Mouse (Mus musculus) embryonic facial prominence, embryonic 10.5 days (tissue): ENCODE data around the gene Nfe2l3. TPM values are rescaled to one million over a fixed set of nuclear protein-coding genes. Genes with fewer than 3 reads are reported as not detected.

Source experiments
- DNase-seq: peaks from one replicate; pipeline ENCODE4 v3.0.0-alpha.2; 2017; ENCODE audit warnings: low spot score
- H3K27ac ChIP-seq: fragments of 300-500 bp; sonication (generic); replicated peaks from 2 replicates; pipeline ENCODE4 v1.5.1; 2016; ENCODE audit warnings: mild to moderate bottlenecking
- H3K27me3 ChIP-seq: fragments of 300-500 bp; sonication (generic); replicated peaks from 2 replicates; pipeline ENCODE4 v1.6.1; 2016; ENCODE audit warnings: low read depth, mild to moderate bottlenecking; ENCODE audit not compliant: poor library complexity, severe bottlenecking
- H3K36me3 ChIP-seq: fragments of 300-500 bp; sonication (generic); replicated peaks from 2 replicates; pipeline ENCODE4 v1.6.1; 2016; ENCODE audit warnings: mild to moderate bottlenecking, moderate library complexity
- H3K4me1 ChIP-seq: fragments of 300-500 bp; sonication (generic); 2 replicates; pipeline ENCODE4 v1.6.1; 2016
- H3K4me3 ChIP-seq: fragments of 300-500 bp; sonication (generic); 2 replicates; pipeline ENCODE4 v1.5.1; 2016; ENCODE audit warnings: mild to moderate bottlenecking, moderate library complexity
- H3K9me3 ChIP-seq: fragments of 300-500 bp; sonication (generic); 2 replicates; pipeline ENCODE4 v1.6.1; 2016; ENCODE audit warnings: mild to moderate bottlenecking
- whole genome bisulfite sequencing: fragments of 180-500 bp; shearing (Covaris S2); methylation state at CpG from one replicate; pipeline ENCODE4 v1.1.7; 2016; 5-methylcytosine and 5-hydroxymethylcytosine counted together
- polyA plus RNA-seq: library from polyadenylated mRNA; unstranded; fragments of >200 nt; fragmentation: Nextera tagmentation; extraction: Ambion mirVana; gene quantifications from 2 replicates; pipeline ENCODE4 v1.2.1, GENCODE M21; 2016

Gene Nfe2l3
- polyA plus RNA-seq, 1 experiment from 2014 or later = 1.3 TPM

DNA sequence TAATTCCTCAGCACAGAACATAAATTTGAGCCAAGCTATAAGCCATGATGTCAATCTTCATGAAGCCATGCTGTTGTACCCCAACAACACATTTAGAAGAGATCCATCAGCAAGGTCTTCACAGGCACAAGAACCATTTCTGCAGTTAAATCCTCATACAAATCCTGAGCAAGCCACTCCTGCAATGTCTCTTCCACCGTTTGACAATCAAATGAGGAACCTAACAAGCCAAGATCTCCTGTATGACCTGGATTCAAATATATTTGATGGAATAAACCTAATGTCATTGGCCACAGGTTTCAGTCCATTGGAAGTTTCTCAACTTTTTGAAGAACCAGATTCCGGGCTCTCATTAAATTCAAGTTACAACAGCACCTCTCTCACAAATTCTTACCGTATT is 24.8 kb downstream of the Nfe2l3 start:
- H3K27me3 ChIP-seq = no peaks in the 10 kb centered on the region
- WGBS = 88% methylated on average over 3 of the region's 3 CpGs
- no peak for DNase-seq
- peaks cover 10% of the 10 kb centered on the region; the same call in 1 of the 2 replicates for H3K4me1 ChIP-seq
- H3K9me3 ChIP-seq = no peaks in the 10 kb centered on the region
- H3K4me3 ChIP-seq = no peak overlapping the region
- H3K27ac ChIP-seq = no peak overlapping the region
- peaks cover 49% of the 10 kb centered on the region for H3K36me3 ChIP-seq

DNA sequence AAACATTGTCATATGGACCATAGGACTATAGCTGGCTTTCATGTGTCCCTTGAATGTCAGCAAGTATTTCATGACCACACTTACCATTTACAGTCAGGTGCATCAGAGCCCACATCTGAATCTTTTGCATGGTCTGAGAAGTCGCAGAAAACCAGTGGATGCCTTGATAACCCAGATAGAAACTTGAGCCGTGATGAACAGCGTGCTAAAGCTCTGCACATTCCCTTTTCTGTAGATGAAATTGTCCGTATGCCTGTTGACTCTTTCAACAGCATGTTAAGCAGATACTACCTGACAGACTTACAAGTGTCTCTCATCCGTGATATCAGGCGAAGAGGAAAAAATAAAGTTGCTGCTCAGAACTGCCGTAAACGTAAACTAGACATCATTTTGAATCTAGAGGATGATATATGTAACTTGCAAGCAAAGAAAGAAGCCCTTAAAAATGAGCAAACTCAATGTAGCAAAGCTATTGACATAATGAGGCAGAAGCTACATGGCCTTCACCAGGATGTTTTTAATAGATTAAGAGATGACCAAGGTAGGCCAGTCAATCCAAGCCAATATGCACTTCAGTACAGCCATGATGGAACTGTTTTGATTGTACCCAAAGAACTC is 25.4 kb downstream of the Nfe2l3 start:
- H3K4me1 ChIP-seq = peaks cover 8% of the 10 kb centered on the region; the same call in 1 of the 2 replicates
- 86% methylated on average over 8 of the region's 8 CpGs for WGBS
- H3K4me3 ChIP-seq = no peak overlapping the region
- H3K36me3 ChIP-seq = peaks cover 55% of the 10 kb centered on the region
- no peak for DNase-seq
- H3K27ac ChIP-seq = no peak overlapping the region
- no peaks in the 10 kb centered on the region for H3K9me3 ChIP-seq
- no peaks in the 10 kb centered on the region for H3K27me3 ChIP-seq

DNA sequence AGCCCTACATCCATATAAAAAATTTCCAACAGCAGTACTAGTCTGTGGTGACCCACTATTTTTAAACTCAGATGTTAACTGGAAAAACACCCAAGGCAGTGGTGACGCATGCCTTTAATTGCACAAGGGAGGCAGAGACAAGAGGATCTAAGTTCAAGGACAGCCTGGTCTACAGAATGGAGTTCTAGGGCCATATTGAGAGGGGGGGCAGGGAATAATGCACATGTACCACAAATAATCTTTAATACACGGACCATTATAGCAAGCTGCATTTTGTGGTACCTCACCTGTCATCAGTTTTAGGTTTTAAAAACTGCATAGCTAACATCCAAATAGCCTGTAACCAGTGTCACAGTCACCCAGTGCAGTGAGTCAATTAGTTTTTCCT is 26.4 kb downstream of the Nfe2l3 start:
- WGBS = 43% methylated on average over 2 of the region's 2 CpGs
- H3K4me1 ChIP-seq = no peaks in the 10 kb centered on the region
- H3K9me3 ChIP-seq = no peaks in the 10 kb centered on the region
- H3K4me3 ChIP-seq = no peak overlapping the region
- H3K27ac ChIP-seq = no peak overlapping the region
- DNase-seq = no peak
- peaks cover 65% of the 10 kb centered on the region for H3K36me3 ChIP-seq
- H3K27me3 ChIP-seq = no peaks in the 10 kb centered on the region

DNA sequence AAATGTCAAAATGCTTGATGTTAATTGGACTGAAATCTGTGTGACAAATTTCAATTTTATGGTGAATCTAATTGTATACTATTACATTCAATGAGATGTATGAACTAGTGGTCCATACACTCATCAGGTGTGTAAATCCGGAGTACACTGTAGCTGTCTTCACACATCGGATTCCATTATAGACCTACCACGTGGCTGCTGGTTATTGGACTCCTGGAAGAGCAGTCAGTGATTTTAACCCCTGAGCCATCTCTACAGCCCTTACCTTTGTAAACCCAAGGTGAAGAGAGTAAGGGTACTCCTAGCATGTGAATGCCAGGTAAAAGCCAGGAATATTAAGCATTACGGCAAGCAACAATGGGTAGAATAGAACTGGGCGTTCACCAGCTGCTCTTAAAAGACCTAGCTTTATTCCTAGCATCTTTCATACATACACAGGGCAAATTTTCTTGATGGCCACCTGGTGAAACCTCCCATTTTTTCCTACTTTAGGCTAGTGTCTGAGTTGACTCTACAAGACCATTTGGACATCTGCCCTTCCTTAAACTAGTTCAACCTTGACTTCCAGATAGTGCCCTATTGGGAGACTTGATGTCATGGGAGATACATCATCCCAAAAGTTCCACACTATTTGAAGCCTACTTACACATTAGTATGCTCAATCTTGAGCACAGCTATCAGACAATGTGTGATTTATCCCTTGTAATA is 27.0 kb downstream of the Nfe2l3 start:
- no peaks in the 10 kb centered on the region for H3K27me3 ChIP-seq
- no peak overlapping the region for H3K27ac ChIP-seq
- DNase-seq = no peak
- H3K4me3 ChIP-seq = no peak overlapping the region
- no peaks in the 10 kb centered on the region for H3K4me1 ChIP-seq
- H3K9me3 ChIP-seq = no peaks in the 10 kb centered on the region
- WGBS = 43% methylated on average over 5 of the region's 5 CpGs
- peaks cover 71% of the 10 kb centered on the region for H3K36me3 ChIP-seq

DNA sequence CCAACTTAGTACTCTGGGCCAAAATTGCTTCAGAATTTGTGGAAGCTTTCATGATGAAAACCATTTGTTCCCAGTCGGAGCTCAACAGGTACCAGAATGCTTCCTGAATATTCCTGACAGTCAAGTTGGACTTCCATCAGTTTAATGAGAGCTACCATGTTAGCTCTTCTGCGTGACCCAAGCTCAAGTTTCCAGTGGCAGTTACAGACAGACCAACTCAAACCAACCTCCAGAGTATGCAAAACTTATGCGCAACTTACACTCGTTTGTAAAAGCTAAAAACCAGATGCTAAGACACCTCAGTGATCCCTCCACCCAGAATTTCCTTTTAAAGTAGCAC is 27.5 kb downstream of the Nfe2l3 start:
- peaks cover 76% of the 10 kb centered on the region for H3K36me3 ChIP-seq
- 77% methylated on average over 4 of the region's 4 CpGs for WGBS
- H3K4me3 ChIP-seq = no peak overlapping the region
- H3K27ac ChIP-seq = no peak overlapping the region
- H3K4me1 ChIP-seq = no peaks in the 10 kb centered on the region
- DNase-seq = no peak
- H3K27me3 ChIP-seq = no peaks in the 10 kb centered on the region
- H3K9me3 ChIP-seq = no peaks in the 10 kb centered on the region

DNA sequence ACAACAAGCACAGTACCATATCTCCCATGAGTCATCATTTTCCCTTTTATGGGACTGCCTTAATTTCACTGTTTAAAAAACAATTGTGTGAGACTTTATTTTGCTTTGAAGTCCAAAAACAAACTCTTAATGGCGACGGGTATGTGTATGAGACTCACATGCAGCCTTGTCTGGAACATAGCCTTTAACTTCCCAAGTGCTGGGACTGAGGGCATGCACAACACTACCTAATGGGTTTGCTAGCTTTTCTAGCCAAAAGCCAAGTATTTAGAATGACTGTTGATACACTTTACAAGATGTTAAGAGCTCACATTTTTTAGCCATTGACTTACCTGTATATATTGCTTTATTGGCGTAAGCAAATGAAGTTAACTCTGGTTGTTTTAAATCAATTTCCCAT is 27.9 kb downstream of the Nfe2l3 start:
- H3K27ac ChIP-seq = no peak overlapping the region
- peaks cover under 1% of the 10 kb centered on the region for H3K4me1 ChIP-seq
- no peak for DNase-seq
- 81% methylated on average over 3 of the region's 3 CpGs for WGBS
- H3K9me3 ChIP-seq = no peaks in the 10 kb centered on the region
- no peak overlapping the region for H3K4me3 ChIP-seq
- H3K27me3 ChIP-seq = no peaks in the 10 kb centered on the region
- peaks cover 80% of the 10 kb centered on the region for H3K36me3 ChIP-seq

DNA sequence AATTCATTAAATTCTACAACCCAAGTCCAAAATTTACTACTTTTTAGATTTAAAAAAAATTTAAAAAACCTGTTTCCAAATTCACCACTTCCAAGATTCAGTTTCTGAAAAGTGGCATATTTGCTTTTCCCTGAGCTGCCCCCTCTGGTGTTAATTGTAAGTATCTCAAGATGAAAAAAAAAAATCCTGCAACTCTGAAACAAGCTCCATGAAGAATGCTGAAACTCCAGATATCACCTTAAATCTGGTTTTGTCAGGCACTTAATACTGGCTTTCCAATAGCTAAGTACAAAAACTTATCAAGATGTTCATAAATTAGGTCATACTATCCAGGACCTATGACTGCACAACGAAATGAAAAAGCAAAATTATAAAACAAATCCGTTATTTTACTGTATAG is 35.2 kb downstream of the Nfe2l3 start:
- DNase-seq = no peak
- whole genome bisulfite sequencing = 4% methylated on average over 2 of the region's 2 CpGs
- no peaks in the 10 kb centered on the region for H3K9me3 ChIP-seq
- H3K36me3 ChIP-seq = peaks cover 65% of the 10 kb centered on the region
- peaks cover 29% of the 10 kb centered on the region for H3K4me1 ChIP-seq
- peak overlapping the region; percentile 100 for H3K27ac ChIP-seq
- peak overlapping the region; percentile 98 for H3K4me3 ChIP-seq
- no peaks in the 10 kb centered on the region for H3K27me3 ChIP-seq

DNA sequence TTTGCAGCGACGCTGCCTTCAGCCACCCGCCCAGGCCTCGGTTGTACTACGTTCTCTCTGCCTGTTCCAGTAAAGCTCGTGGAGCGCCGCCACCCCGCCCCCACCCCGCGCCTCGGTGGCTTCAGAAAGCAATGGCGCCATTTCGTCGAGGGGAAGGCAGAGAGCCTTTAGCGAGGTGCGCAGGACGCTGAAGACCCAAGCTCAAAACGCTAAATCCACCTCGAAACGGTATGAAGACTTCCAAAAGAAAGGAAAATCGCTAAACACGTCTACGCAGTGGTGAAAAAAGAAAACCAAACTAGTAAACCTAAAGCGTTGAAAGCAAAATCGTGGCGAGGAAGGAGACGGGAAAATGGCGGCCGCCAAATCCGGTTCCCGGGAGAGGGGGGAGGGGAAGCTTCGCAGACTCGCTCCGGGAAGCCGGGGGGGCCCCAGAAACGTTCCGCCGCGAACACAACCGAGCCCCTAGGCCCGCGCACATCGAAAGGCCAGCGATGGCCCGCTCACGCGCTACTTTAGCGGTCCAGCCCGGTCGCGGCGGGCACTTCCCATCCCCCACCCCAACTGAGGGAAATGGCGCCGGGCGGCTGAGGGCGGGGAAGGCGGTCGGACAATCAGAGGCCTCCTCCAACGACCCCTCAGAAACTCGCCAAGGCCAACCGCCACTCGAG is 36.6 kb downstream of the Nfe2l3 start:
- Histone ChIP-seq H3K27ac (peak overlapping the region; percentile 100), H3K27me3 (no peaks in the 10 kb centered on the region), H3K4me3 (peak overlapping the region; percentile 98), H3K4me1 (peaks cover 37% of the 10 kb centered on the region), H3K9me3 (no peaks in the 10 kb centered on the region), H3K36me3 (peaks cover 65% of the 10 kb centered on the region)
- WGBS = under 1% methylated on average over 63 of the region's 63 CpGs
- DNase-seq = peak; percentile 85

DNA sequence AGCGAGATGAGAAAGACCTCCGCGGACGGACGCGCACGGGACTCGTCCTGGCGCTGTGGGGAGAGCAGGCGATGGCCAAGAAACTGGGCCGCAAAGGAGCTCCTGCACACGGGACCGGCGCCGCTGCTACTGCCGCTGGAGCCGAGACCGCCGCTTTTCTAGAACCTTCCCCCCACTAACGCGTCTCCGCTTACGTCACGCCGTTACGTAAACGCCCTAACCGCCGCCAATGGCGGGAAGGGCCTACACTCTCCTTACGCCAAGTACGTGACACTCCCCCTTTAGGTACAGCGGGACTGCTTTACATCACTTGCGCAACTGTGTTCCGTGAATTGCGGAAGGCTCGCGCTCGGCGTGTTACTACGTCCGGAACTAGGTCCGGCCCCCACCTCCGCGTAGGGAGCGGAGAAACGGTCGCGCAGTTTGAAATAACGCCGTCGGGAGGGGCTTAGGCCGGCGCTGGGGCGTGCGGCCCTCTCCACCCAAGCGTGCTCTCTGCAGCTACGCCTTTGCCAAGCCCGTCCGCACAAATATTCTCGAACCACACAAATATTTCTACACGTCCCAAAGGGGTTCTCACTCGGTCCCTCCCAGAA is 37.3 kb downstream of the Nfe2l3 start, which contains the start of gene Hnrnpa2b1:
TSS of gene Hnrnpa2b1 (minus strand) at position 180 of the 596 bp plus-strand sequence.
- peaks cover 65% of the 10 kb centered on the region for H3K36me3 ChIP-seq
- no peaks in the 10 kb centered on the region for H3K9me3 ChIP-seq
- no peaks in the 10 kb centered on the region for H3K27me3 ChIP-seq
- under 1% methylated on average over 63 of the region's 63 CpGs for WGBS
- H3K4me3 ChIP-seq = peak within 1 kb of the TSS; percentile 98
- peaks cover 37% of the 10 kb centered on the region for H3K4me1 ChIP-seq
- peak; percentile 97 for DNase-seq
- H3K27ac ChIP-seq = peak within 1 kb of the TSS; percentile 100

DNA sequence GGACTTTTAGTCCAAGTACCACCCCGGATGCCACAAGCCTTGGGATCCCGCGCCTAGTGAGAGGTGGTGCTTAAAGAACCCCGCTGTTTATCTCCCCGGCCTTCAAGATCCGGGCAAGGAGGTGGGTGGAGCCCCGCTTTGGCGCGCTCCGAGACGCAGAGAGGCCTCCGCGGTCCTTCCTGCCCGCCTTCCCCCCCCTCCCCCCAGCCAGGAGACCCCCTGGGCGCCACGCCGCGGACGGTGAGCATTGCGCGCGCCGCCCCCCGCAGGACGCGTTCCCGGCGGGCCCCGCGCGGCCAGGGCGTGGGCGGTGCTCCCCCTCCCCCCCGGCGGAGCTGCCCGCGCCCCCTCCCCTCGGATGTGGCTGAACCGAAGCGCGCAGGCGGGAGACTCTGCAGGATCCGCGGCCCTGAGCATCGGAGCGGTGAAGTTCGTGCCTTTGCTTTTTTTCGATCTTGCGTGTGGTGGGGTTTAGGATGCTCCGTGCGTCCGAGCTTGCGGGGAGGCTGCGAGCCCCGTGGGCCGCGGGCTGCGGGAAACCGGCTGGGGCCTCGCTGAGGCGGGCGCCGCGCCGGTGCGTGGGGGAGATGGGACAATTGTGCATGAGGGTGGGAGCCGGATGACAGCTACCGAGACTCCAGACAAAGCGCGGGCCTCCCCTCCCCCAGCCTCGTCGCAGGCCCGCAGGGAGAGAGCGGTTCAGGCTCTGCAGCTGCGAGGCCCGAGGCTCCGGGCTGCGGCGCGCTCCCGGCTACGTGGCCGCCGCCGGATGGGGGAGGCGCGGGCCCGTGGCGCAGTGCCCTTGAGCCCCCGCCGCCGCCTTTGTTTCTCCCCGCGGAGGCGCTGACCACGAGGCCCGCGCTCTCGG is 38.1 kb downstream of the Nfe2l3 start, which contains the start of gene Cbx3:
TSS of gene Cbx3 (plus strand) at position 50 of the 868 bp plus-strand sequence.
- peak within 1 kb of the TSS; percentile 100 for H3K27ac ChIP-seq
- peaks cover 34% of the 10 kb centered on the region for H3K4me1 ChIP-seq
- H3K9me3 ChIP-seq = no peaks in the 10 kb centered on the region
- H3K4me3 ChIP-seq = peak within 1 kb of the TSS; percentile 98
- under 1% methylated on average over 98 of the region's 99 CpGs for WGBS
- peak; percentile 95 for DNase-seq
- peaks cover 65% of the 10 kb centered on the region for H3K36me3 ChIP-seq
- H3K27me3 ChIP-seq = no peaks in the 10 kb centered on the region

DNA sequence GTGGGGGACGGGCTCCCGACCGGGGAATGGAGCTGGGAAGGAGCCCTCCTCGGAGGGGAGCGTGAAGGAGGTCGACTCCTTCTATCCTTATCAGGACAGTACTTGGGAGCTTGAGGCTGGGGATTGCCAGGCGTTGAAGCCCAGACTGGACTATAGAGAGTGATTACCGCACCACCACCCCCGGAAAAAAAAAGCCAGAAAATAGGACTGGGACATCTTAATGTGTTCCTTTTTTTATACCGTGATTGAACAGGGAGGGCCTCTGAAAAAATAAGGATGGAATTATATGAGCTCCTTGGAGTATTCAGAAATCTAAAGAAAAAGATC is 38.7 kb downstream of the Nfe2l3 start:
- Histone ChIP-seq H3K4me1 (peaks cover 28% of the 10 kb centered on the region), H3K27me3 (no peaks in the 10 kb centered on the region), H3K36me3 (peaks cover 65% of the 10 kb centered on the region), H3K9me3 (no peaks in the 10 kb centered on the region), H3K27ac (peak overlapping the region; percentile 100), H3K4me3 (peak overlapping the region; percentile 98)
- under 1% methylated on average over 10 of the region's 10 CpGs for WGBS
- no peak for DNase-seq

DNA sequence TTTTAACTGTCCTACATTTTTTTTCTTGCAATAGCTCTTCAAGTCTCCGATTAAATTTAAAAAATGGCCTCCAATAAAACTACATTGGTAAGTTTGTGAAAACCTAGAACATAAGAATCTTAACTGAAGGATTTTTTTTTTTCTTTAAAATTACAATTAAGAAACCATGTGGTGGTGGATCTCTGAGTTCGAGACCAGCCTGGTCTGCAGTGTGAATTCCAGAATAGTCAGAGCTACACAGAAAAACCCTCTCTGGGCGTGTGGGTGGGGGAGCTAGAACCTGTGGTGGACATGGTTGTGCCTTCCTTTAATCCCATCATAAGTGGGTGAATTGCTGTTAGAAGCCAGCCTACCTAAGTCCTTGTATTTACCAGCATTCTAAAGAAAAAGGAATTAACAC is 39.3 kb downstream of the Nfe2l3 start:
- Histone ChIP-seq H3K4me1 (peaks cover 22% of the 10 kb centered on the region), H3K9me3 (no peaks in the 10 kb centered on the region), H3K4me3 (peak overlapping the region; percentile 98), H3K27me3 (no peaks in the 10 kb centered on the region), H3K27ac (peak overlapping the region; percentile 100), H3K36me3 (peaks cover 65% of the 10 kb centered on the region)
- no peak for DNase-seq
- WGBS = 31% methylated on average over 3 of the region's 3 CpGs
